Mouse (Mus musculus): Measurements from ENCODE around the gene Cd86.

The Cd86 gene

GRCm38 (mm10) chr16:36655910-36656309, 10.0 kb downstream of the Cd86 start:
- in situ Hi-C loops (cut with MboI, MseI) = no loop called here

- in situ Hi-C loops (cut with MboI, MseI) = no loop called here
Measured at GRCm38 (mm10) chr16:36655199-36655598, 10.7 kb downstream of the Cd86 start.

GRCm38 (mm10) chr16:36651174-36651766, 14.6 kb downstream of the Cd86 start:
- in situ Hi-C loops (cut with MboI, MseI) = no loop called here

- in situ Hi-C loops (cut with MboI, MseI) = no loop called here
Measured at GRCm38 (mm10) chr16:36650511-36650910, 15.4 kb downstream of the Cd86 start.

- in situ Hi-C loops (cut with MboI, MseI) = no loop called here
Measured at GRCm38 (mm10) chr16:36649304-36649703, 16.6 kb downstream of the Cd86 start.

GRCm38 (mm10) chr16:36645124-36645523, 20.8 kb downstream of the Cd86 start:
- in situ Hi-C loops (cut with MboI, MseI) = no loop called here

GRCm38 (mm10) chr16:36642696-36643046, 23.2 kb downstream of the Cd86 start:
- in situ Hi-C loops (cut with MboI, MseI) = no loop called here

GRCm38 (mm10) chr16:36641830-36642695, 23.8 kb downstream of the Cd86 start:
- in situ Hi-C loops (cut with MboI, MseI) = no loop called here

GRCm38 (mm10) chr16:36640993-36641392, 24.9 kb downstream of the Cd86 start:
- in situ Hi-C loops (cut with MboI, MseI) = no loop called here

GRCm38 (mm10) chr16:36639812-36640504, 25.9 kb downstream of the Cd86 start:
- in situ Hi-C loops (cut with MboI, MseI) = no loop called here

- in situ Hi-C loops (cut with MboI, MseI) = no loop called here
Measured at GRCm38 (mm10) chr16:36636800-36637199, 29.1 kb downstream of the Cd86 start.

GRCm38 (mm10) chr16:36634971-36635710, 30.7 kb downstream of the Cd86 start:
- in situ Hi-C loops (cut with MboI, MseI) = no loop called here

- in situ Hi-C loops (cut with MboI, MseI) = no loop called here
Measured at GRCm38 (mm10) chr16:36634421-36634820, 31.5 kb downstream of the Cd86 start.

GRCm38 (mm10) chr16:36632229-36632628, 33.7 kb downstream of the Cd86 start:
- in situ Hi-C loops (cut with MboI, MseI) = no loop called here

GRCm38 (mm10) chr16:36631607-36632006, 34.3 kb downstream of the Cd86 start:
- in situ Hi-C loops (cut with MboI, MseI) = no loop called here

- in situ Hi-C loops (cut with MboI, MseI) = no loop called here
Measured at GRCm38 (mm10) chr16:36627740-36628139, 38.1 kb downstream of the Cd86 start.

- in situ Hi-C loops (cut with MboI, MseI) = no loop called here
Measured at GRCm38 (mm10) chr16:36626567-36627197, 39.2 kb downstream of the Cd86 start.

- in situ Hi-C loops (cut with MboI, MseI) = no loop called here
Measured at GRCm38 (mm10) chr16:36625909-36626308, 40.0 kb downstream of the Cd86 start.

- in situ Hi-C loops (cut with MboI, MseI) = no loop called here
Measured at GRCm38 (mm10) chr16:36622320-36622719, 43.6 kb downstream of the Cd86 start.

- in situ Hi-C loops (cut with MboI, MseI) = no loop called here
Measured at GRCm38 (mm10) chr16:36621108-36621507, 44.8 kb downstream of the Cd86 start.

GRCm38 (mm10) chr16:36613701-36614100, 52.2 kb downstream of the Cd86 start:
- in situ Hi-C loops (cut with MboI, MseI) = no loop called here

Measured in T-helper 2 cell (primary cell).